Mouse (Mus musculus) heart, postnatal 36 days (tissue): ENCODE results near the gene E2f8. TPM values are rescaled to one million over a fixed set of nuclear protein-coding genes. Genes with fewer than 3 reads are reported as not detected.

ENCODE experiments used
- DNase-seq, 2 experiments: peaks; one replicate each; pipeline ENCODE4 v3.0.0; 2021 to 2022
- intact Hi-C: fragments of 180-260 bp; cut with DNase I; formaldehyde crosslinking; loops from one replicate; pipeline ENCODE4 v1.15.1; 2025
- total RNA-seq, 2 experiments: library from RNA; stranded (reverse); gene quantifications; 2 replicates each; pipeline ENCODE4 v1.2.3; 2021

E2f8 gene
- under 1 TPM; 0.68 to 0.92 TPM for total RNA-seq

GRCm38 (mm10) chr7:48881486-48881885, at the start of gene E2f8:
E2f8 (minus strand) TSS chr7:48881596.
- intact Hi-C loops: loop anchor here (10.0 kb wide), 1 partner anchor 363 kb away; no protein-coding TSS in a partner anchor

GRCm38 (mm10) chr7:48930399-48930798, 49.0 kb upstream of the E2f8 start:
- DNase-seq: peak in 1 of 2 experiments; percentile 7
- intact Hi-C loops: no loop called here

More at GRCm38 (mm10) chr7:48881486-48881885, at the start of gene E2f8:
- peak; percentile 72 to 73 for DNase-seq

GRCm38 (mm10) chr7:48928364-48928763, 47.0 kb upstream of the E2f8 start:
- intact Hi-C loops: loop anchor here (1.0 to 5.0 kb wide), 2 partner anchors 139 to 193 kb away; no protein-coding TSS in a partner anchor
- DNase-seq: peak; percentile 59 to 71

- intact Hi-C loops: loop anchor here (5.0 kb wide), 1 partner anchor 142 kb away; no protein-coding TSS in a partner anchor
Observed at GRCm38 (mm10) chr7:48925214-48925613, 43.8 kb upstream of the E2f8 start.

GRCm38 (mm10) chr7:48923620-48924019, 42.2 kb upstream of the E2f8 start:
- no peak for DNase-seq
- intact Hi-C loops: no loop called here

More at GRCm38 (mm10) chr7:48925214-48925613, 43.8 kb upstream of the E2f8 start:
- DNase-seq: no peak

GRCm38 (mm10) chr7:48918389-48918788, 37.0 kb upstream of the E2f8 start:
- intact Hi-C loops: no loop called here
- no peak for DNase-seq

GRCm38 (mm10) chr7:48917988-48918387, 36.6 kb upstream of the E2f8 start:
- no peak for DNase-seq
- intact Hi-C loops: no loop called here

- no peak for DNase-seq
Observed at GRCm38 (mm10) chr7:48917463-48917862, 36.1 kb upstream of the E2f8 start.

GRCm38 (mm10) chr7:48914630-48915506, 33.5 kb upstream of the E2f8 start:
- intact Hi-C loops: no loop called here
- no peak for DNase-seq

More at GRCm38 (mm10) chr7:48917463-48917862, 36.1 kb upstream of the E2f8 start:
- intact Hi-C loops: no loop called here

GRCm38 (mm10) chr7:48911146-48911545, 29.8 kb upstream of the E2f8 start:
- intact Hi-C loops: no loop called here
- DNase-seq: no peak

- DNase-seq: no peak
- intact Hi-C loops: no loop called here
Observed at GRCm38 (mm10) chr7:48910282-48910681, 28.9 kb upstream of the E2f8 start.

- intact Hi-C loops: no loop called here
- DNase-seq: no peak
Observed at GRCm38 (mm10) chr7:48909342-48909671, 27.9 kb upstream of the E2f8 start.

- DNase-seq: no peak
- intact Hi-C loops: no loop called here
Observed at GRCm38 (mm10) chr7:48908521-48909341, 27.3 kb upstream of the E2f8 start, which contains the start of gene Nav2. Nav2 (plus strand) TSS chr7:48908716.

GRCm38 (mm10) chr7:48902454-48902853, 21.1 kb upstream of the E2f8 start:
- intact Hi-C loops: no loop called here
- DNase-seq: no peak

- intact Hi-C loops: no loop called here
- no peak for DNase-seq
Observed at GRCm38 (mm10) chr7:48900408-48901167, 19.2 kb upstream of the E2f8 start.

GRCm38 (mm10) chr7:48898416-48898815, 17.0 kb upstream of the E2f8 start:
- no peak for DNase-seq
- intact Hi-C loops: no loop called here

GRCm38 (mm10) chr7:48897539-48898163, 16.3 kb upstream of the E2f8 start:
- intact Hi-C loops: no loop called here

GRCm38 (mm10) chr7:48896051-48896450, 14.7 kb upstream of the E2f8 start:
- intact Hi-C loops: no loop called here
- DNase-seq: no peak

More at GRCm38 (mm10) chr7:48897539-48898163, 16.3 kb upstream of the E2f8 start:
- DNase-seq: no peak

GRCm38 (mm10) chr7:48895475-48895874, 14.1 kb upstream of the E2f8 start:
- intact Hi-C loops: loop anchor here (2.0 kb wide), 1 partner anchor 171 kb away; no protein-coding TSS in a partner anchor
- no peak for DNase-seq

GRCm38 (mm10) chr7:48894763-48895162, 13.4 kb upstream of the E2f8 start:
- intact Hi-C loops: loop anchor here (1.0 to 2.0 kb wide), 2 partner anchors 172 to 227 kb away; no protein-coding TSS in a partner anchor

More at GRCm38 (mm10) chr7:48894763-48895162, 13.4 kb upstream of the E2f8 start:
- DNase-seq: no peak
